Mouse (Mus musculus) bone marrow macrophage, adult 2 months (primary cell): Measurements from ENCODE around the gene Tex46.

Experiments
- CTCF ChIP-seq: IDR thresholded peaks from 2 replicates; pipeline ENCODE4 v1.5.1; 2012; ENCODE audit warnings: low read depth, mild to moderate bottlenecking, low read length, moderate library complexity
- POLR2A ChIP-seq: IDR thresholded peaks from 2 replicates; pipeline ENCODE4 v1.6.1; 2012; ENCODE audit warnings: mild to moderate bottlenecking, low read depth, low read length, borderline replicate concordance

GRCm38 (mm10) chr4:136599869-136600268 lies 10.4 kb upstream of the Tex46 start:
- TF ChIP-seq POLR2A (no peak), CTCF (no peak)
